Mouse (Mus musculus) cortical plate, adult 2 months (tissue): Measurements from ENCODE around the gene Gm49325. TPM values are rescaled to one million over a fixed set of nuclear protein-coding genes. Genes with fewer than 3 reads are reported as not detected.

Experiments used
- H3K27ac ChIP-seq: fragments of 200-500 bp; 2 replicates; pipeline ENCODE4 v1.5.1; 2012; ENCODE audit warnings: low read length, control low read depth, inconsistent platforms; ENCODE audit not compliant: insufficient read depth
- H3K4me1 ChIP-seq: fragments of 200-500 bp; 2 replicates; pipeline ENCODE4 v1.6.1; 2011; ENCODE audit warnings: low read length; ENCODE audit not compliant: control insufficient read depth, insufficient read depth
- H3K4me3 ChIP-seq: fragments of 200-500 bp; 2 replicates; pipeline ENCODE4 v1.5.1; 2011; ENCODE audit warnings: mild to moderate bottlenecking, low read length, control low read depth; ENCODE audit not compliant: insufficient read depth
- CTCF ChIP-seq: fragments of 200-500 bp; IDR thresholded peaks from 2 replicates; pipeline ENCODE4 v1.5.1; 2011; ENCODE audit warnings: mild to moderate bottlenecking, control low read depth, low read length; ENCODE audit not compliant: insufficient read depth; ENCODE audit errors: extremely low read depth
- POLR2A ChIP-seq: fragments of 200-500 bp; IDR thresholded peaks from 2 replicates; pipeline ENCODE4 v1.6.1; 2011; ENCODE audit warnings: mild to moderate bottlenecking, low read length, control low read depth; ENCODE audit not compliant: insufficient read depth; ENCODE audit errors: extremely low read depth
- polyA plus RNA-seq: library from polyadenylated mRNA; depleted of rRNA; stranded (reverse); fragments of >200 nt; gene quantifications from 2 replicates; pipeline ENCODE4 v1.2.3, GENCODE M21; 2012

Gene Gm49325
- polyA plus RNA-seq, 1 experiment, result not detected

DNA sequence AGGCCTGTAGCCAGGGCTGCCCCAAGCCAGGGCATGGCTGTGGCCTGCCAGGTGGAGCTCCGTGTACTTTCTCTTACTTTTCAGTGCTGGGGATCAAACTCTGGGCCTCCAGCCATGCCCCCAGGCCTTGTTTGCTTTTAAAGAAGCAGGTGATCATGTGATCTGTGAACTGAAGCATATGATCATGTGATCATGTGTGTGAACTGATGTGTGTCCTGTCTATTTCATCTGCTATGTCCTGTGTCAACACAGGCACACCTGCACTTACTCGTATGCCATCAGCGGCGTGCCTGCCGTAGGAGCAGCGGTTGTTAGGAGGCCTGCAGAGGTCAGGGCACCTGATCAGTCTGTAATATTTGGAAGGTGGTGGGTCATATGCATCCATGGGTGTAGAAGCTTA lies 28.0 kb downstream of the Gm49325 start:
- Histone ChIP-seq H3K4me1 (peaks cover 10% of the 10 kb centered on the region; the same call in 1 of the 2 replicates), H3K4me3 (no peak overlapping the region), H3K27ac (no peak overlapping the region)
- TF ChIP-seq CTCF (no peak), POLR2A (no peak)

DNA sequence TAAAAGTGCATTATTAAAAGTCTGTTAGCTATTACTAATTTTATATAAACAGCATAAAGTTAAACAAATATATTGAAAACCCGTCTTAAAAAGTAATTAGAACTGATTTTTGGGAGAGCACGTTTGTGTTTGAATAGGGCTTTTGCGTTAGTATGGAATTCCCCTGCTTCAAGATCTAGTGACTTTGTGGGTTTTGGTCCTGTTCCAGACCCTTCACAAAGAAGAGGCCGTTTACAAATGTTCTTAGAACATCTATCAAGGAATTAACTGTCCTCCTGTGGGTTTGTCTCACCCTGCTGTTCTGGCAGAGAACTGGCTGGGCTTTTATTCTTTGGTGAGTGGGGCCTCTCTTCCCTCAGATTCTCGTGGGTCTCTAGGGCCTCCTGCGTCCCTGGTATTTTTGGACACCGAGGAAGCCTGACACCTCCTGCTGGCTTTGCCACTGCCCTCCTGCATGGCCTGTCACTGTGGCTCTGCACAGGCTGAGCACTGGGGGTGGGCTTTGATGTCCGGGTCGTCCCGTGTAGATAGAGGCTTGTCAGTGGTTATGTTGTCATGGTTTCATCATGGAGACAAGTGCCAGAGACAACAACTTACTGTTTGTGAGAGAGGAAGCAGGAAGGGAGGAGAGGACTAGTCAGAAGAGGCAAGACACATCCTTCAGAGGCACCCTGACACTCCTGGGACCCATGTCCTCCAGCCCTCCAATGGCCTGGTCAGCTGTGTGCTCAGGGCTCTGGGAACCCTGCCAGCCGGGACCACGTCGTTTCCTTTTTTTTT lies 28.6 kb downstream of the Gm49325 start:
- no peak overlapping the region for H3K27ac ChIP-seq
- TF ChIP-seq POLR2A, result no peak
- no peak for TF ChIP-seq CTCF
- peaks cover 10% of the 10 kb centered on the region; the same call in 1 of the 2 replicates for H3K4me1 ChIP-seq
- H3K4me3 ChIP-seq, result no peak overlapping the region

DNA sequence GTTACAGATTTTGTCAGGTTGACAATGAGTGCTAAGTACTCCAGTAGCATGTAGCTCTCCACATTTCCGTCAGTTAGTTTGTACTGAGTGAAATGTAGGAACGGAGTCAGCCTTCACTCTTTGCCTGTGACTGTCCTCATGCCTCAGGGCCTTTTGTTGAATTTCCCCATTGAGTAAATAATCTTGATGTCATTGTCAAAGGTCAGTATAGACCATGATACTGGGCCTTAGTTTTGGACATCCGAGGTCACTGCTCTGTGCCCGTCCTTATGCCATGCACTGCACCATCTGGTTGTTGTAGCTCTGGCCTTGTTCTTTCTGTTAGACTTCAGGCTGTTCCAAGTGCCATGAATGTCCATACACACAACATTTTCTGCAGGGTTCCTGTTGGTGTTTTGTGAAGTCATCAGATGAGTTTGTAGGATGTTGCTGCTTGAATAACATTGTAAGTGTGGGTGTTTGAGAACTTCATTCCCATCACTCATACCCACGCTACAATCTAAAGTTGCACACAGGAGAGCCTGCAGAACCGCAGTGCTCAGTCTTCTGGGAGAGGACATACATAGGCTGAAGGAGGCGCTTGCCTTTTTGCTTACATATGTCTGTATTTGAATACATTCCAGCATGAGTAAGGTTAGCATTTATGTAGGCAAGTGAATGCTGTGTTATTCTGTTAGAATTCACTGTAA lies 30.4 kb downstream of the Gm49325 start:
- Histone ChIP-seq H3K4me3 (no peak overlapping the region), H3K4me1 (peaks cover 10% of the 10 kb centered on the region; the same call in 1 of the 2 replicates), H3K27ac (no peak overlapping the region)
- TF ChIP-seq CTCF (no peak), POLR2A (no peak)

DNA sequence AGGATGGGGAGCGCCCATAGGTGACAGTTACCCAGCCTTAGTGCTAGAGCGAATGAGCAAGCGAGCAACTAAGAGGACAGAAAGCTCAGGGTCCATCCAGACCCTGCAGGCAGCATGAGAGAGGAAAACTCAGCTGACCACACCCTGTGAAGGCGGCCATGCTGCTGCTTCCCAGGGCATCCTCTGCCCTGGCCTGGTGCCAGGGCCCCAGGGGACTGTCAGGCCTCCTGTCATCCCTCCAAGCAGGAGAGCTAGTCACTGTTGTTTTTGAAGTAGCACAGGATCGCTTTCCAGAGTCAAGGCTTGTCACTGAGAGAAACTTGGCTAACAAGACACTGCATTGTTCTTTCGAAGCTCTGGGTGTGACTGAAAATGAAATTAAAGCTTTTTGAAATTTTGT lies 33.0 kb downstream of the Gm49325 start:
- peaks cover 10% of the 10 kb centered on the region; the same call in 1 of the 2 replicates for H3K4me1 ChIP-seq
- no peak for TF ChIP-seq CTCF
- no peak for TF ChIP-seq POLR2A
- no peak overlapping the region for H3K27ac ChIP-seq
- H3K4me3 ChIP-seq, result no peak overlapping the region

DNA sequence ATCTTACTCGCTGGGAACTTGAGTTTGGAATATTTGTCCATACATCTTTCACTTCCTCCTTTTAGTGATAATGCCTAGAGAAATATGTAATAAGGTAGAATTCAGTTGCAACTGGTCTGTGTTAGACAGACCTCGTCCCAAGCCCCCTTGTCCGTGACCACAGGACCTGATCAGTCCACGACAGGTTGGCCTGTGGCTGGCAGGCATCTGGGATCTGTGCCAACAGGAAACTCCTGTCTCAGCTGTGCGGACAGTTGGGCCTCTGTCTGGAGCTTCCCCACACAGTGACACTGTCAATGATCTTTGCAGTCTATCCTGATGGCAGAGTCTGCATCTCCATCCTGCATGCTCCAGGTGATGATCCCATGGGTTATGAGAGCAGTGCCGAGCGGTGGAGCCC lies 37.2 kb downstream of the Gm49325 start:
- Histone ChIP-seq H3K4me3 (no peak overlapping the region), H3K27ac (no peak overlapping the region), H3K4me1 (no peaks in the 10 kb centered on the region)
- TF ChIP-seq CTCF (no peak), POLR2A (no peak)

DNA sequence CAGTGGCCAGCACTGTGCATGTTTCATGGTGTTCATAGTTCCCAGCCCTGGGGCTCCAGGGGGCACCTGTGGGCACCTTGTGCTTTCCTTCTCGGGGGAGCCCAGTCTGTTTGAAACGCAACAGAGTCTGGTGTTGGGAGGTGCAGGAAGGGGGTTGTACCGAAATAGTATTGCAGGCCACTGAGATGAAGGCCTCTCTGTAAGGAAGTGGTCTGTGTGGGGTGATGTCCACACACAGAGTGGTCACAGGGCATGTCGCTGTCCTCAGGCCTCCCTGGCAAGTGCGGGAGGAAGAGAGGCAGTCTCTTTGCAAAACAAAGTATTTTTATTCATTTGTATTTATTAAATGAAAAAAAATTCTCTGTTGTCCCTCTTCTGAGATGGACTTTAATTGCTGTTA lies 39.6 kb downstream of the Gm49325 start:
- no peaks in the 10 kb centered on the region for H3K4me1 ChIP-seq
- TF ChIP-seq POLR2A (no peak), CTCF (no peak)
- no peak overlapping the region for H3K4me3 ChIP-seq
- H3K27ac ChIP-seq, result no peak overlapping the region

DNA sequence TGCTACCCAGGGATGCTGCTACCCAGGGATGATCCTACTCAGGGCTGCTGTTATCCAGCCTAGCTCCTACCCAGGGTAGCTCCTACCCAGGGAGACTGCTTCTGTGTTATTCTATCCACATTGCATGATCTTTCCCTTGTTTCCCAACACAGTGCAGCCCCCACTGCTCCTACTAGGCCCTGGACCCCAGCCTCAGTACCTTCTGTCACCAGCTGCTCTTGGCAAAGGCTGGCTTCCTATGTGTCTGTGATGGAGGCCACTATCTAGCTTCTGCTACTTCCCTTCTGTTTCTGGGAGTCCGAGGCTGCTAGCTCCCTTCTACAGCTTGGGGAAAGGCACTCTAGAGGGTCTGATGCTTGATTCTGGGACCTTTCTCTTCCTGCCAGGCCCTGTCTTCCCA lies 41.5 kb downstream of the Gm49325 start:
- Histone ChIP-seq H3K4me3 (no peak overlapping the region), H3K27ac (no peak overlapping the region), H3K4me1 (no peaks in the 10 kb centered on the region)
- TF ChIP-seq POLR2A (no peak), CTCF (no peak)

DNA sequence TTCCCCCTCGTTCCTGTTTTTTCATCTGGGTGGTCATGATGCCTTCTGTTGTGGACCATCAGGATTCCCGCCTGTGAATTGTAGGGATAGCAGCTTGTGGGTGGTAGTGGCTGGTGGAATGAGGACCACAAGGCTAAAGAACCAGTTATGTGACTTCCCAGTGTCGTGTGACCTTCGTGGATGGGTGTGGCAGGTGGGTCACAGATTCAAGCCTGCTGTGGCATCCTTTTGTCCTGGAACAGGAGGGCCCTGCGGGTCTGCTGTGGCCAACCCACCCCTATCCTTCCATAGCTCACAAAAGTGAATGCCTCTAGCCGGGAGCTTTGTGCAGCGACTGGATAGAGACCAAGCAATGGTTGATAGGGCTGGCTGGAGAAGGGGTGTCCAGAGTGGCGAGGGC lies 41.9 kb downstream of the Gm49325 start:
- H3K4me3 ChIP-seq, result no peak overlapping the region
- TF ChIP-seq CTCF (no peak), POLR2A (no peak)
- H3K4me1 ChIP-seq, result no peaks in the 10 kb centered on the region
- H3K27ac ChIP-seq, result no peak overlapping the region

DNA sequence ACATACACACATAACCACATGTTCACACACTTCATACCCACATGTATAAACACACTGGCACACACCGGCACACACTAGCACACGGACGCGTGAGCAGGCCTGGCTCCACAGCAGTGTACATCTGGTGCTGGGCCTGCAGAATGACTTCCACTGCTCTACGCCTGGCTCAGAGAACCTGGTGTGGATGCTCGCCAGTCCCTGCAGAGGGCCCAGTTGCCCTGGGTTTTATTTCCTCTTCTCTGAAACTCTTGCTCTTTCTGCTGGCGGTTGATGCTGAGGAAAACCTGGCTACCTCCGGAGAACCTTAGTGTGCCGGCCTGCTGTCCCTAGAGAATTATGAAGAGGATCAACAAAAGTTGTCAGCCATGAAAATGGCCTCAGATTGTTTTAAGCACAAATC lies 46.0 kb downstream of the Gm49325 start:
- no peak overlapping the region for H3K27ac ChIP-seq
- no peak overlapping the region for H3K4me3 ChIP-seq
- H3K4me1 ChIP-seq, result no peaks in the 10 kb centered on the region
- TF ChIP-seq POLR2A, result no peak
- no peak for TF ChIP-seq CTCF
